Mouse (Mus musculus) stomach, embryonic 14.5 days (tissue): ENCODE measurements at regions not wholly inside any gene's neighbourhood (a gene's known extent, or its start where the extent isn't known, plus 50 kb on each side); places are given as distances from the start of the nearest gene placed in this dataset.
A peak's percentile ranks its signal among the peaks of the same experiment; 100 is the strongest.

Experiments
- ATAC-seq: fragments of 200-750 bp; cut with Nextera tagmentation; 2 replicates; pipeline ENCODE4 v1.8.0; 2017; ENCODE audit warnings: low read depth, moderate TSS enrichment; ENCODE audit not compliant: insufficient number of reproducible peaks, insufficient read depth, low FRiP score
- H3K27ac ChIP-seq: fragments of 300-500 bp; sonication (generic); 2 replicates; pipeline ENCODE4 v1.5.1; 2014; ENCODE audit warnings: mild to moderate bottlenecking, low read length, moderate library complexity, mixed read lengths
- H3K27me3 ChIP-seq: fragments of 300-500 bp; sonication (generic); 2 replicates; pipeline ENCODE4 v1.6.1; 2014; ENCODE audit warnings: low read length, control low read depth, mixed read lengths; ENCODE audit not compliant: control insufficient read depth, insufficient read depth
- H3K36me3 ChIP-seq: fragments of 300-500 bp; sonication (generic); 2 replicates; pipeline ENCODE4 v1.6.1; 2014; ENCODE audit warnings: mild to moderate bottlenecking, control low read depth, low read length, moderate library complexity, mixed read lengths; ENCODE audit not compliant: control insufficient read depth, insufficient read depth
- H3K4me1 ChIP-seq: fragments of 300-500 bp; sonication (generic); 2 replicates; pipeline ENCODE4 v1.6.1; 2014; ENCODE audit warnings: low read length, control low read depth, mixed read lengths; ENCODE audit not compliant: control insufficient read depth, insufficient read depth
- H3K4me2 ChIP-seq: fragments of 300-500 bp; sonication (generic); replicated peaks from 2 replicates; pipeline ENCODE4 v1.6.1; 2014; ENCODE audit warnings: low read depth, low read length, control low read depth
- H3K4me3 ChIP-seq: fragments of 300-500 bp; sonication (generic); 2 replicates; pipeline ENCODE4 v1.5.1; 2014; ENCODE audit warnings: low read depth, low read length, control low read depth
- H3K9ac ChIP-seq: fragments of 300-500 bp; sonication (generic); replicated peaks from 2 replicates; pipeline ENCODE4 v1.6.1; 2014; ENCODE audit warnings: low read depth, mild to moderate bottlenecking, control low read depth, low read length, moderate library complexity, mixed read lengths
- H3K9me3 ChIP-seq: fragments of 300-500 bp; sonication (generic); 2 replicates; pipeline ENCODE4 v1.6.1; 2016; ENCODE audit warnings: low read depth, low read length, control low read depth; ENCODE audit not compliant: control insufficient read depth
- WGBS: fragments of 180-500 bp; shearing (Covaris S2); extraction: QIAGEN DNeasy Blood & Tissue Kit; methylation state at CpG from one replicate; pipeline ENCODE4 v1.1.7; 2014; 5-methylcytosine and 5-hydroxymethylcytosine counted together

DNA sequence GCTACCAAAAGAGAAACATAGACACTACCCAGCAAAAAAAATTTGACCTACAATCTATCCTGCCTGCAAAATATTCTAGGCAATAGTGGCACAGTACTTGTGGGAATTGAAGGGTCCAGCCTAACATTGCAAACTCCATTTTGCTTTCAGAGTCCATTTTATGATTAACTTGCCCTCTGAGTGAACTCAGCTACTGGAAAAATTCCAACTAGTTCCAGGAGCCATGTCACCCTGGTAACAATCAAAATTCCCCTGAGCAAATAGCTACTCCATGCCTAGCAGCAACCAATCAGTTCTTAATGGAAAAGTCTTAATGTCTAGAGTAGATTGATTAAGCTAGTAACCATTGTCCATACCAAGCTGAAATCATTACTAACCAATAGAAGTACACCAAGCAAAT, 104.3 kb upstream of the Ankrd50 start:
- no peaks in the 10 kb centered on the region for H3K36me3 ChIP-seq
- no peaks in the 10 kb centered on the region for H3K9me3 ChIP-seq
- no peak overlapping the region for H3K4me2 ChIP-seq
- no peak overlapping the region for H3K4me3 ChIP-seq
- H3K27me3 ChIP-seq, result no peaks in the 10 kb centered on the region
- no peak overlapping the region for H3K27ac ChIP-seq
- ATAC-seq, result no peak
- H3K9ac ChIP-seq, result no peak overlapping the region
- H3K4me1 ChIP-seq, result no peaks in the 10 kb centered on the region

DNA sequence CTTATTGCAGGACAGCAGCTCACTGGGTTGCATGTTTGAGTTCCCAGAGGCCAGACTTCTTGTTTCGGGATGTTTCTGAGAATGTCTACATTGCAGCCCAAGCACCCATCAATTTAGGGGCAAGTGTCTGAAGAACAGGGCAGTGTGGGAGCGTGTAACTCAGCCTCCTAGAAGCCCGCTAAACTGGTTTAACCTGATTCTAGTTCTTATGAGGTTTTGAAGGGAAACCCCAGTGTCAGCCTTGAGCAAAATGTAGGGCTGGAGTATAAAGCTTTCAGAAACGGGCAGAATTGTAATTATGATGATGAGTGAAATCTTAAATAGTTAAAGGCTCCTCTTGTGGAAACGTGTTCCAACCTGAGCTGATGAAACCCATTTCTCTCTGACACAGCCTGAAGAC, 100.9 kb upstream of the Ankrd50 start:
- ATAC-seq, result 0 out of 2 replicates have a peak, but pooled peaks have one; percentile 42
- WGBS, result 57% methylated on average over 5 of the region's 5 CpGs
- H3K36me3 ChIP-seq, result no peaks in the 10 kb centered on the region
- no peak overlapping the region for H3K9ac ChIP-seq
- no peaks in the 10 kb centered on the region for H3K27me3 ChIP-seq
- H3K4me2 ChIP-seq, result no peak overlapping the region
- H3K4me3 ChIP-seq, result no peak overlapping the region
- no peaks in the 10 kb centered on the region for H3K4me1 ChIP-seq
- no peak overlapping the region for H3K27ac ChIP-seq
- H3K9me3 ChIP-seq, result no peaks in the 10 kb centered on the region

DNA sequence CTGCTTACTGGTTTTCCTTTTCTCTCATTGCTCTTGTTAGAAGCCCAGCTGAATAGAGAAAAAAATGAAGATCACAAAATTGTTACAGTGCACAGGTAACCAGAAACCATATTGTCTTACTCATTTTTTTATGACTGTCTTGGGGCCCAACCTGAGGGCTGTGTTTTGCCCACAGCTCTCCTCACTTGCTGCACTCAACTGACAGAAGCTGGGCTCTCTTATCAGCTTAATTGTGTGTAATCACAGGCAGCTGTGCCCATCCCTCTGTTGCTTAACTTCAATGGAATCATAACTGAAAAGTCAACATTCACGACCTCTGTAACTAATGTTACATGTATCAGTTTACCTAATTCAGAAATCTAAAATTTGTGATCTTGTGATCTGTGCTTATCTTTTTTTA, 95.1 kb upstream of the Ankrd50 start:
- no peak overlapping the region for H3K4me3 ChIP-seq
- WGBS, result 68% methylated on average over 1 of the region's 1 CpGs
- no peak overlapping the region for H3K9ac ChIP-seq
- no peak overlapping the region for H3K27ac ChIP-seq
- H3K4me2 ChIP-seq, result no peak overlapping the region
- no peaks in the 10 kb centered on the region for H3K4me1 ChIP-seq
- no peaks in the 10 kb centered on the region for H3K27me3 ChIP-seq
- H3K36me3 ChIP-seq, result no peaks in the 10 kb centered on the region
- no peaks in the 10 kb centered on the region for H3K9me3 ChIP-seq
- no peak for ATAC-seq

DNA sequence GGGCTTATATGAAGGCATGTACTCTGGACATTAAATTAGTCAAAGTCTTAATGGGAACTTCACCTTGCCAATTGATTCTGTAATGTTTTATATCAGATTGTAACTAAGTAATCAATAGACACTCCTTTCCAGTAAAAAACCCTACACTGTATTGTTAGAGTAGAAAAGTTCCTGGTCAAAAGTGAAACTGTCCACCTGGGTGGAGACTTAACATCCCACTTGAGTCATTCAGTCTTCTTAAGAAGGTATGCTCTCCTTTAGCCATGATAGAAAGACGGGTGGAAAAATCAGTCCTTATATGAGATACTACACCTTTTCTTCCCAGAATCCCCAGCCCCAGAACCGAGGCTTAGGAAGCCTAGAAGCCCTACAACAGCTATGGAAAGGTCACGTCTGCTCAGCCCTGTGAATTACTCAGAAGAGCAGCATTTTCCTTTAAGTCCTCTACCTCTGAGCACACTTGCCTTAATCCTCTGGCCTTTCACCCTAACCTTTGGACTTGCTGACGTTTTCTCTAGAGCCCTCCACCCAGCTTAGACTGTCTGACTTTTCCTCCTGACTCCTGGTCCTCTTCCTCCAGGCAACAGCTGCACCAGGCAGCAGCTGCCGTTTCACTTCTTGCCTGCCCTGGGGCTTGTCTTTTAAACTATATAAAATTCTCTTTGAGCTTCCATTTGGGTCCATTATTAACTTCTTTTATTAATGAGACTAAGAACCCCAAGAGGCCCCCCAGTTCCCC, 93.4 kb upstream of the Ankrd50 start:
- Histone ChIP-seq H3K27me3 (no peaks in the 10 kb centered on the region), H3K4me1 (no peaks in the 10 kb centered on the region), H3K27ac (no peak overlapping the region), H3K9ac (no peak overlapping the region), H3K36me3 (no peaks in the 10 kb centered on the region), H3K4me2 (no peak overlapping the region), H3K4me3 (no peak overlapping the region), H3K9me3 (no peaks in the 10 kb centered on the region)
- ATAC-seq, result no peak
- 44% methylated on average over 5 of the region's 5 CpGs for WGBS

DNA sequence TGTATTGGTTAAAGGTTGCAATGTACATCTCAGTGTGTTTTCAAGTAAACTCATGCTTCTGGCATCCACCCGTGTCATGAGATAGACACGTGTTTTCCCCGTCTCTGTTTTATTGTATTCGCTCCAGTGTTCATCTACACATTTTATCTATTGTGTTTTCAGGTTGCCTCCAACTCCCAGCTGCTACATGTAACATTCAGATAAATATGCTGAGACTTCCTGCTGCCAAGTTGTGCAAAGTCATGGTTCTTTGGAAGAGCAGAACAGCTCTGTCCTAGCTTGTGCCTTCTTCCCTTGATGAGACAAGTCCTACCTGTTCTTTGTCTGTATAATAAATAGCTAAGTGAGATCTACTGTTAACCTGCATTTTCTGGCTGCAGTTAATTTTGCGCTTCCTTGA, 89.0 kb upstream of the Ankrd50 start:
- H3K4me3 ChIP-seq, result no peak overlapping the region
- no peaks in the 10 kb centered on the region for H3K9me3 ChIP-seq
- no peaks in the 10 kb centered on the region for H3K4me1 ChIP-seq
- no peak for ATAC-seq
- no peak overlapping the region for H3K27ac ChIP-seq
- no peak overlapping the region for H3K4me2 ChIP-seq
- H3K27me3 ChIP-seq, result no peaks in the 10 kb centered on the region
- H3K36me3 ChIP-seq, result no peaks in the 10 kb centered on the region
- 92% methylated on average over 5 of the region's 5 CpGs for WGBS
- no peak overlapping the region for H3K9ac ChIP-seq

DNA sequence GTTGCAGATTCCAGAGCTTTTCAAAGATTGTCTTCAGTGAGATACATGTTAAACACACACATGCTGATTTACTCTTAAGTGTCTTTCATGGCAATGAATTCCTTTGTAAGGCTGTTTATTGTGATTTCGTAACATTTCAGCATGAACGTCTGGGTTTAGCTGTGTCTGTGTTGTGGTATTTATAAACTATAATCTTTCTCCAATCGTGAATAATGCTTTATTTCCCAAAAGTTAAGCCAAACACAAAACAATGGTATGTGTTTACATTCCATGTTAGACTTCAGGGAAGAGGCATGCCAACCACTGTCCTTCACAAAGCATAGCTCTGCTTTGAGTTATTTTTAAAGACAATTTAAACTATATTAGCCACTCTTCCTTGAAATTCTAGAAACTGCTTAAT, 87.5 kb upstream of the Ankrd50 start:
- H3K36me3 ChIP-seq, result no peaks in the 10 kb centered on the region
- 44% methylated on average over 3 of the region's 3 CpGs for WGBS
- no peaks in the 10 kb centered on the region for H3K4me1 ChIP-seq
- H3K27ac ChIP-seq, result no peak overlapping the region
- H3K27me3 ChIP-seq, result no peaks in the 10 kb centered on the region
- H3K4me2 ChIP-seq, result no peak overlapping the region
- H3K4me3 ChIP-seq, result no peak overlapping the region
- H3K9me3 ChIP-seq, result no peaks in the 10 kb centered on the region
- ATAC-seq, result no peak
- H3K9ac ChIP-seq, result no peak overlapping the region

DNA sequence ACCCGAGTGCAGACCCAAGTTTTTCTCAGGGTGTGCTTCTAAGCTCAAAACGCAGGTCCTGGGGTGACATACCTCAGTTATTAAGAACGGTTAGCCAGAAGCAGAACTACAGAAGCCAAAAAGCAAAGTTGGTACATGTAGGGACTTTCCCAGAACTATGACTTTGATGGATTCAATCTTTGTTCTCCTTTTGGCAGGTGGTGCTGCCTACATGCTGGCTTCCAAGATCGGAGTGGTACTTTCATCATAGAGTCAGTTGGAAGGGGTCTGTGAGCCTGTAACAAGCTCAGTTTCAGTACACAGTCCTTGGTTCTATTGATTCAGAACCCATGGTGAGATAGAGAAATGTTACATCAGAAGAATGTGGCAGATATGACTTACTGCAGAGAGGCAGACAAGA, 86.6 kb upstream of the Ankrd50 start:
- no peak overlapping the region for H3K4me2 ChIP-seq
- no peak for ATAC-seq
- 88% methylated on average over 4 of the region's 4 CpGs for WGBS
- no peak overlapping the region for H3K27ac ChIP-seq
- no peaks in the 10 kb centered on the region for H3K36me3 ChIP-seq
- H3K4me3 ChIP-seq, result no peak overlapping the region
- no peaks in the 10 kb centered on the region for H3K9me3 ChIP-seq
- no peaks in the 10 kb centered on the region for H3K4me1 ChIP-seq
- H3K9ac ChIP-seq, result no peak overlapping the region
- no peaks in the 10 kb centered on the region for H3K27me3 ChIP-seq

DNA sequence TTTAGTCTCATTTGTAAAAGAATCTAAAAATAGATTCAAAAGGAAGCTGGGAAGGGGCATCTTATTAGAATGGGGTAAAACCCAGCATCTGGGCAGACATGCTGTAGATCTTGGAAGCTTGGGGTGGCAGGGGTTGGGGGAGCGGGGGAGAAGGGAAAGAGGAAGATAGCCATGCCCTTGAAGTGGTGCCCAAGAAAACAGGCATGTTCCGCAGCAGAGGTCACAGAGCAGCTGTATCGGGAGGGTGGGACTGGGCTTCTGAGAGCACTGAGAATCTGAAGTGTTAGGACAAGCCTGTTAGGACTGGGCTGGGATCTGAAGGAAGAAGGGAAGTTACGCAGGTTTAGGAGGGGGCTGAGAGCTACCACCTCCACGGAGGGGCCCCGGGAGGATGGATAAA, 84.4 kb upstream of the Ankrd50 start:
- no peaks in the 10 kb centered on the region for H3K27me3 ChIP-seq
- no peaks in the 10 kb centered on the region for H3K36me3 ChIP-seq
- no peak overlapping the region for H3K27ac ChIP-seq
- H3K9me3 ChIP-seq, result no peaks in the 10 kb centered on the region
- H3K4me1 ChIP-seq, result no peaks in the 10 kb centered on the region
- WGBS, result 61% methylated on average over 6 of the region's 6 CpGs
- no peak overlapping the region for H3K4me2 ChIP-seq
- ATAC-seq, result no peak
- no peak overlapping the region for H3K4me3 ChIP-seq
- H3K9ac ChIP-seq, result no peak overlapping the region

DNA sequence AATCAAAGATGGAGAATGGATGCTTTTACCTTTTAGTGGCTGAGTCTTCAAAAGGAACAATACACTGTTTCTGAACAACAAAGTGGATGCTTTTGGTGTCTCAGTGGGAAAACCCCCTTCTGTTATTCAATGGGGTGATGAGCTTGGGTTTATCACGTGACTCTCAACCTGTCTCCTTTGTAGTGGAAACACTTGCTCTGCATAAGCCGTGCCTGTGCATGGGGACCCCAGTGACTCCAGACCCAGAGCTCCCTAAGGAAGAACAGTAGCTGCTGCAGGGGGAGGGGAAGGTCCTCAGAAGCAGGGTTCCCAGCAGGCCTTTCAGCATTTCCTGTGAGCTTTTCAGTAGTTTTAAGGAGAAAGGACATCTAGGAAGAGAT, 83.9 kb upstream of the Ankrd50 start:
- Histone ChIP-seq H3K27ac (no peak overlapping the region), H3K9me3 (no peaks in the 10 kb centered on the region), H3K4me2 (no peak overlapping the region), H3K9ac (no peak overlapping the region), H3K36me3 (no peaks in the 10 kb centered on the region), H3K27me3 (no peaks in the 10 kb centered on the region), H3K4me1 (no peaks in the 10 kb centered on the region), H3K4me3 (no peak overlapping the region)
- no peak for ATAC-seq
- WGBS, result 30% methylated on average over 2 of the region's 2 CpGs
